Mouse (Mus musculus) midbrain, embryonic 16.5 days (tissue): ENCODE data around the gene Sphk2. TPM values are rescaled to one million over a fixed set of nuclear protein-coding genes. Genes with fewer than 3 reads are reported as not detected.
A peak's percentile ranks its signal among the peaks of the same experiment; 100 is the strongest.

ENCODE experiments used
- ATAC-seq: fragments of 200-750 bp; cut with Nextera tagmentation; 2 replicates; pipeline ENCODE4 v1.8.0; 2017; ENCODE audit warnings: moderate TSS enrichment
- H3K27ac ChIP-seq: fragments of 300-500 bp; sonication (generic); 2 replicates; pipeline ENCODE4 v1.5.1; 2014; ENCODE audit warnings: mild to moderate bottlenecking, low read length, mixed read lengths
- H3K27me3 ChIP-seq: fragments of 300-500 bp; sonication (generic); 2 replicates; pipeline ENCODE4 v1.6.1; 2014; ENCODE audit warnings: low read depth, low read length, mixed read lengths; ENCODE audit not compliant: control insufficient read depth, insufficient read depth
- H3K36me3 ChIP-seq: fragments of 300-500 bp; sonication (generic); 2 replicates; pipeline ENCODE4 v1.6.1; 2014; ENCODE audit warnings: mild to moderate bottlenecking, low read length, moderate library complexity, mixed read lengths; ENCODE audit not compliant: control insufficient read depth, insufficient read depth
- H3K4me1 ChIP-seq: fragments of 300-500 bp; sonication (generic); 2 replicates; pipeline ENCODE4 v1.6.1; 2014; ENCODE audit warnings: mild to moderate bottlenecking, low read length, mixed read lengths; ENCODE audit not compliant: control insufficient read depth, insufficient read depth
- H3K4me2 ChIP-seq: fragments of 300-500 bp; sonication (generic); 2 replicates; pipeline ENCODE4 v1.6.1; 2014; ENCODE audit warnings: mild to moderate bottlenecking, low read length, mixed read lengths
- H3K4me3 ChIP-seq: fragments of 300-500 bp; sonication (generic); 2 replicates; pipeline ENCODE4 v1.5.1; 2014; ENCODE audit warnings: low read depth, mild to moderate bottlenecking, low read length, moderate library complexity, mixed read lengths
- H3K9ac ChIP-seq: fragments of 300-500 bp; sonication (generic); 2 replicates; pipeline ENCODE4 v1.6.1; 2014; ENCODE audit warnings: low read depth, low read length, mixed read lengths
- H3K9me3 ChIP-seq: fragments of 300-500 bp; sonication (generic); replicated peaks from 2 replicates; pipeline ENCODE4 v1.6.1; 2014; ENCODE audit warnings: mild to moderate bottlenecking, low read length, mixed read lengths; ENCODE audit not compliant: control insufficient read depth, poor library complexity, severe bottlenecking
- WGBS: fragments of 180-500 bp; shearing (Covaris S2); extraction: QIAGEN DNeasy Blood & Tissue Kit; methylation state at CpG from one replicate; pipeline ENCODE4 v1.1.7; 2014; 5-methylcytosine and 5-hydroxymethylcytosine counted together
- polyA plus RNA-seq: library from polyadenylated mRNA; unstranded; fragments of >200 nt; fragmentation: Nextera tagmentation; extraction: Ambion mirVana; gene quantifications from 2 replicates; pipeline ENCODE4 v1.2.1, GENCODE M21; 2015

Gene Sphk2
- polyA plus RNA-seq, 1 experiment from 2014 or later, result 21.9 TPM

GRCm38 (mm10) chr7:45715741-45716459 lies 1.9 kb downstream of the Sphk2 start:
- no peaks in the 10 kb centered on the region for H3K9me3 ChIP-seq
- H3K36me3 ChIP-seq, result peaks cover 33% of the 10 kb centered on the region
- peak overlapping the region; percentile 81 for H3K4me3 ChIP-seq
- H3K27me3 ChIP-seq, result no peaks in the 10 kb centered on the region
- peak overlapping the region; percentile 78 for H3K27ac ChIP-seq
- H3K9ac ChIP-seq, result peak overlapping the region; percentile 58
- 87% methylated on average over 19 of the region's 19 CpGs for WGBS
- ATAC-seq, result no peak
- peaks cover 43% of the 10 kb centered on the region for H3K4me1 ChIP-seq
- H3K4me2 ChIP-seq, result peak overlapping the region; percentile 97

- H3K27ac ChIP-seq, result peak within 1 kb of the TSS; percentile 78
- peaks cover 45% of the 10 kb centered on the region for H3K4me1 ChIP-seq
- H3K4me2 ChIP-seq, result peak within 1 kb of the TSS; percentile 97
- H3K4me3 ChIP-seq, result peak within 1 kb of the TSS; percentile 81
- WGBS, result 8% methylated on average over 34 of the region's 34 CpGs
- H3K36me3 ChIP-seq, result peaks cover 33% of the 10 kb centered on the region
- no peaks in the 10 kb centered on the region for H3K9me3 ChIP-seq
- no peaks in the 10 kb centered on the region for H3K27me3 ChIP-seq
- ATAC-seq, result peak; percentile 92
- H3K9ac ChIP-seq, result peak within 1 kb of the TSS; percentile 82
These were observed 2.6 kb downstream of the Sphk2 start, which contains the start of gene Rpl18 for GRCm38 (mm10) chr7:45715090-45715708. Gene Rpl18 (plus strand): TSS chr7:45715457.

GRCm38 (mm10) chr7:45714630-45715089 lies 3.1 kb downstream of the Sphk2 start:
- Histone ChIP-seq H3K9ac (peak overlapping the region; percentile 82), H3K27me3 (no peaks in the 10 kb centered on the region), H3K4me3 (peak overlapping the region; percentile 81), H3K27ac (peak overlapping the region; percentile 78), H3K4me1 (peaks cover 49% of the 10 kb centered on the region), H3K4me2 (peak overlapping the region; percentile 97), H3K36me3 (peaks cover 33% of the 10 kb centered on the region), H3K9me3 (no peaks in the 10 kb centered on the region)
- 11% methylated on average over 14 of the region's 14 CpGs for WGBS
- peak; percentile 34 for ATAC-seq

GRCm38 (mm10) chr7:45713881-45714520 lies 3.8 kb downstream of the Sphk2 start:
- H3K27ac ChIP-seq, result no peak overlapping the region
- H3K4me2 ChIP-seq, result peak overlapping the region; percentile 97
- peak overlapping the region; percentile 81 for H3K4me3 ChIP-seq
- WGBS, result 81% methylated on average over 6 of the region's 6 CpGs
- peak overlapping the region; percentile 82 for H3K9ac ChIP-seq
- no peak for ATAC-seq
- peaks cover 49% of the 10 kb centered on the region for H3K4me1 ChIP-seq
- H3K36me3 ChIP-seq, result peaks cover 29% of the 10 kb centered on the region
- H3K9me3 ChIP-seq, result no peaks in the 10 kb centered on the region
- no peaks in the 10 kb centered on the region for H3K27me3 ChIP-seq

GRCm38 (mm10) chr7:45713396-45713795 lies 4.4 kb downstream of the Sphk2 start:
- ATAC-seq, result no peak
- Histone ChIP-seq H3K27ac (no peak overlapping the region), H3K4me1 (peaks cover 49% of the 10 kb centered on the region), H3K9ac (no peak overlapping the region), H3K9me3 (no peaks in the 10 kb centered on the region), H3K4me2 (no peak overlapping the region), H3K36me3 (peaks cover 29% of the 10 kb centered on the region), H3K4me3 (no peak overlapping the region), H3K27me3 (no peaks in the 10 kb centered on the region)
- 94% methylated on average over 16 of the region's 16 CpGs for WGBS

GRCm38 (mm10) chr7:45712022-45712757 lies 5.6 kb downstream of the Sphk2 start:
- 87% methylated on average over 21 of the region's 21 CpGs for WGBS
- Histone ChIP-seq H3K27me3 (no peaks in the 10 kb centered on the region), H3K4me2 (no peak overlapping the region), H3K36me3 (peaks cover 29% of the 10 kb centered on the region), H3K4me1 (peaks cover 60% of the 10 kb centered on the region), H3K4me3 (no peak overlapping the region), H3K9ac (no peak overlapping the region), H3K9me3 (no peaks in the 10 kb centered on the region), H3K27ac (no peak overlapping the region)
- ATAC-seq, result no peak

GRCm38 (mm10) chr7:45711316-45712021 lies 6.3 kb downstream of the Sphk2 start:
- H3K4me2 ChIP-seq, result no peak overlapping the region
- H3K36me3 ChIP-seq, result peaks cover 29% of the 10 kb centered on the region
- 90% methylated on average over 24 of the region's 24 CpGs for WGBS
- no peaks in the 10 kb centered on the region for H3K9me3 ChIP-seq
- peaks cover 57% of the 10 kb centered on the region for H3K4me1 ChIP-seq
- no peaks in the 10 kb centered on the region for H3K27me3 ChIP-seq
- no peak overlapping the region for H3K27ac ChIP-seq
- ATAC-seq, result no peak
- H3K9ac ChIP-seq, result no peak overlapping the region
- H3K4me3 ChIP-seq, result no peak overlapping the region

GRCm38 (mm10) chr7:45710477-45711191 lies 7.2 kb downstream of the Sphk2 start:
- H3K4me2 ChIP-seq, result no peak overlapping the region
- ATAC-seq, result no peak
- 0 out of 2 replicates have a peak overlapping the region, but pooled peaks have one; percentile 38 for H3K9ac ChIP-seq
- H3K9me3 ChIP-seq, result no peaks in the 10 kb centered on the region
- H3K4me3 ChIP-seq, result no peak overlapping the region
- peak overlapping the region; percentile 79 for H3K27ac ChIP-seq
- WGBS, result 94% methylated on average over 20 of the region's 20 CpGs
- peaks cover 57% of the 10 kb centered on the region for H3K4me1 ChIP-seq
- no peaks in the 10 kb centered on the region for H3K27me3 ChIP-seq
- peaks cover 29% of the 10 kb centered on the region for H3K36me3 ChIP-seq
